Mouse (Mus musculus) liver, adult 10 weeks (tissue): Measurements from ENCODE around the gene Itfg2. TPM values are rescaled to one million over a fixed set of nuclear protein-coding genes. Genes with fewer than 3 reads are reported as not detected.

Experiments
- polyA plus RNA-seq: library from polyadenylated mRNA; stranded (reverse); fragments of 350-450 nt; fragmentation: Illumina TruSeq; extraction: RNeasy Lipid Tissue Mini Kit (QIAGEN cat#74804); gene quantifications from one replicate; pipeline ENCODE4 v1.2.3, GENCODE M21; 2014; ENCODE audit warnings: low read depth, low replicate concordance

The Itfg2 gene
- 3.9 TPM for polyA plus RNA-seq

GRCm38 (mm10) chr6:128424269-128425019 is at the start of gene Itfg2:
Gene Itfg2, minus strand, starts transcription at chr6:128424931.

DNA sequence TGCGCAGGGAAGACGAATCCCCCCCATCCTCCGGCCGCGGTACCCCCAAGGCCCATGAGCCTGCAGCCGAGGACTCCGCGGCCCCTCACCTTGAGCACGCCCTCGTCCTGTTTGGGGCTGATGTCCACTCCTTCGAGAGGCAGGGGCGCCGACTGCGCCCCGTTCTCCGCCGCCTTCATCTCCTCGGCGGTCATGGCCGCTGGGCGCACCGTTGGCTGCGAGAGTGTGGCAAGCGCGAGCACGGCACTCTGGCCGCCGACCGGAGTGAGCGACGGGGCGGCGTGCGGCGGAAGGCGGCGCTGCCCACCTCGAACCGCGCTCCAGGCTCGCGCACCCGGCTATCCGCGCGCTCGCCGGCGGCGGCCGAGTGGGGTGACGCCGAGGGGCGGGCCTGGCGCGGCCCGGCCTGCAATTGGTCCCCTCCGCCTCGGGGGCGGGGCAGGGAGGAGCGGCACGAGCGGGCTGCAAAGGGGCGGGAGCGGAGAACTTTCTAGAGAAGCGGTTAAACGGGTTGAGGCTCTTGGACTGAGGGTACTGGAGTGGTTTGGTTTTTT is 13.7 kb upstream of the Itfg2 start, which contains the start of gene Fkbp4:
TSS of gene Fkbp4 (minus strand) at position 361 of the 554 bp plus-strand sequence.

DNA sequence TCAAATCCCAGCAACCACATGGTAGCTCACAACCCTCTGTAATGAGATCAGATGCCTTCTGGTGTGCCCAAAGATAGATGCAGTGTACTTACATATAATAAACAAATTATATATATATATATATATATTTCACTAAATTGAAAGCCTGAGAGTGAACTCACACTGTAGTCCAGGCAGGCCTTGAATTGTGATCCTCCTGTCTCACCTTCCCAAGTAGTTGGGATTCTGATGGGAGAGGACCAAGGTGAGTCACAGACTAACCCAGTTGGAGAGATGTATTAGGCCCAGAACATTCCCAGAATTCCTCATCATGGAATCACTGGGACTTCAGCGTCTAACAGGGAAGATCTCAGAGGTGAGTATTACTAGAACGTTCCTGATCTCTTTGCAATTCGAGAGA is 25.7 kb downstream of the Itfg2 start, which contains the start of gene Nrip2:
TSS of gene Nrip2 (plus strand) at position 301 of the 400 bp plus-strand sequence.

GRCm38 (mm10) chr6:128375192-128375591 is 49.5 kb downstream of the Itfg2 start, which contains the start of the genes Tex52 and Gm44596:
Gene Tex52, plus strand, starts transcription at chr6:128375456.
Gene Gm44596, plus strand, starts transcription at chr6:128375503.

DNA sequence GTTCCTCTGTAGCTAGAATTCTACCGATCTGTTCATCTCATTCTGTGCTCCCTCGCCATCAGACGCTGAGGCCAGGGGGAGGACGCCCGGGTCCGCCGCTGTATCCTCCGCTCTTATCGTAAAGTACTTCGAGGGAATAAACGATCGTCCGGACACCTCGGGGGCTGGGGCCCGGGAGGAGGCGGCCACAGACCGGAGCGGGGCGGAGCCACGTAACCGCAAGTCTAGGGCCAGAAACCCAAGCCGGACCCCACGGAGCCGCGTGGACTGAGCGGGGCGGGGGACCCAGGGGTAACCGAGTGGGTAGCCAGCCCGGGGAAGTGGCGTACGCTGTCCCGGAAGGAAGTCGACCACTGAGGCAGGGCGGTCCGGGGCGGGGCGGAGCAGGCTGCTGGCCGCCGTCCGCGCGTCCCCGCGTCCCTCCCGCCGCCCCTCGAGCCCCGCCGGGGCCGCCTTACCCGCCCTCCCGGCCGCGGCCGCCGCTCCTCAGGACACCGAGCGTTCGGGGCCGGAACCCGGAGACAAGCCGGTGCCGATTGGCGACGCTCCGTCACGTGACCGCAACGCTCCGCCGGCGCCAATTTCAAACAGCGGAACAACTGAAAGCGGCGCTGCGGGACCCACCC is 62.2 kb downstream of the Itfg2 start, which contains the start of the genes Rhno1 and Foxm1:
TSS of gene Rhno1 (minus strand) at position 531 of the 626 bp plus-strand sequence.
TSS of gene Foxm1 (plus strand) at position 587 of the 626 bp plus-strand sequence.

Other genes starting within 250 kb of the Itfg2 start
- not detected for gene Tead4, start 124.1 kb downstream of the Itfg2 start, polyA plus RNA-seq
- gene Tulp3, start 69.1 kb downstream of the Itfg2 start, polyA plus RNA-seq, result 0.40 TPM
- 1.5 TPM for gene Rhno1, start 62.0 kb downstream of the Itfg2 start, polyA plus RNA-seq
- not detected for gene Foxm1, start 62.0 kb downstream of the Itfg2 start, polyA plus RNA-seq
- gene Tex52, start 49.5 kb downstream of the Itfg2 start, polyA plus RNA-seq, result not detected
- not detected for gene Gm44596, start 49.4 kb downstream of the Itfg2 start, polyA plus RNA-seq
- 0.21 TPM for gene Nrip2, start 25.6 kb downstream of the Itfg2 start, polyA plus RNA-seq
- 30.7 TPM for gene Fkbp4, start 13.7 kb upstream of the Itfg2 start, polyA plus RNA-seq
- 5,030 TPM for gene Pzp, start 101.8 kb upstream of the Itfg2 start, polyA plus RNA-seq
- gene A2ml1, start 156.7 kb upstream of the Itfg2 start, polyA plus RNA-seq, result 56.5 TPM
- gene Klrb1a, start 198.6 kb upstream of the Itfg2 start, polyA plus RNA-seq, result not detected
- 16.9 TPM for gene Clec2h, start 237.5 kb upstream of the Itfg2 start, polyA plus RNA-seq